Mouse (Mus musculus): ENCODE measurements around the gene Ppp1r32.

Gene Ppp1r32

DNA sequence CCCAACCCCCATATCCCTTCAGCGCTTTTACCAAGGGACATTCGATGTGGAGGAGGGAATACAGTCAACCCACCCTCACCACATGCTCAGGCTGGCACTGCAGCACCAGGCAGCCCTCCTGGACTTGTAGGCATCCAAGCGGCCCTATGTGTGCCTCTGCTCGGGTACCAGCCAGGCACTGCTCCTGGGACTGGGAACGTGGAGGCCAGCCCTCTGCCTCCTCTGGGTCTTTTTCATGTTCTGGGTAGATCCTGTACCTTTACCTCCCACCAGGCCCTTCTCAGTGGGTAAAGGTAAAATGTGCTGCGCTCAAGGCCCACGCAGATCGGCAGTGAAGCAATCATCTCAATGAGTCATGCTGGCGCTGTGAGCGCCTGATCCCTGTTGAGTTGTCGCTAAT is 22.8 kb downstream of the Ppp1r32 start:
- in situ Hi-C loops (cut with MboI, MseI) = no loop called here

DNA sequence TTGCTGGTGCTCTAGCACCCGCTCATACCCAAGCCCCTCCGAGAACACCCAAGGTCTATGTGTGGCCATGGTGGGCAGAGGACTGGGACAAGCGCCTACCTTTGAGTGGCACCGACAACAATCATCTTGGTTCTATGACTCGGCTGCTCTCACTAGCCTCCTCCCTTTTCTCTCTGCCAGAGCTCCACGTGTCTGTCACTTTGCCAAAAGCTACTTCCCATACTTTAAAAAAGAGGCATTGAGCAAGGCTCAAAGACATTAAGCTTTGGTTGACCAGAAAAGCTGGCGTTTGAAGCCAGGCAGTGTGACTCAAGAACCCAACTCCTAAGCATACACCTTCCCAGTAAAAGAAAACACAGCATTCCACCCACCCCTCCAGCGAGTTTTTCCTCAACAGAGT is 24.6 kb downstream of the Ppp1r32 start:
- in situ Hi-C loops (cut with MboI, MseI) = no loop called here

DNA sequence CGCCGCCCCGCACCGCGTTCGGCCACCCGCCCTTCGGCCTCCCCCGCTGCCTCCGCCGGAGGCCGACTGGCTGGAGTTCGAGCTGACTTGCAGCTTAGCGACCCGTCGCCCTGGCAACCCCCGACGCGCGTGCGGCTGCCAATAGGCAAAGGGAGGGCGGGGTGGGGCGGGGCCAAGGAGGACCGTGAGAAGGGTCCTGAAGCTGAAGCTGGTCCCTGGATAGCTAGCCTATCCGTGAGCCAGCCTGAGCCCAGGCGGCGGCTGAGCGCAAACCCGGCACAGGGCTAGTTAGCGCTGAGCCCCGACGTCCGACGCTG is 25.3 kb downstream of the Ppp1r32 start:
- in situ Hi-C loops (cut with MboI, MseI) = no loop called here

DNA sequence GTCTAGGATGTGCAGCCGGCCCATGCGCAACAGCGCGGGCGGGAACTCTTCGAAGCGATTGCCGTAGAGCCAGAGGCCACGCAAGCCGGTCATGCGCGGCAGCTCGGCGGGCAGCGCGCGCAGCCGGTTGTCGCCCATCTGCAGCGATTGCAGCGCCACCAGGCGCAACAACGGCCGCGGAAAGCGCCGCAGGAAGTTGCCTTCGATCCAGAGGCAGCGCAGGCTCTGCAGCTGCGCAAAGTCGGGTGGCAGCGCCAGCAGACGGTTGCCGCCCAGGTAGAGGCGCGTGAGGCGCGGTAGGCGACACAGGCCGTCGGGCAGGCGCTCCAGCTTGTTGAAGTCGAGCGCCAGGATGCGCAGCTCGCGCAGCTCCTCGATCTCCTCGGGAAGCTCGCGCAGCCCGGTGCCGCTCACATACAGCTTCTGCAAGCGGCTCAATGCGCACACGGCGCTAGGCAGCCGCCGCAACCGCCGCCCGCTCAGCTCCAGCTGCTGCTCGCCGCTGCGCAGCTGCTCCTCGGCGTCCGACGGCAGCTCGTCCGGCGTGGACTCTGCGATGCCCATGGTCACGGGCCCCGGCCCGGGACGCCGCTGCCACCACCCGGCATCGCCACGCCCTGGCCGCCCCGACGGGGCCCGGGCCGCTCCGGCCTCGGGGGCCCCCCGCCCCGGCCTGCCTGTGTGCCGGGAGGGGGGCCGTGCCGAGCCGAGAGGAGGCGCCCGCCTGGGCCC is 25.8 kb downstream of the Ppp1r32 start, which contains the start of gene Lrrc10b:
TSS of gene Lrrc10b (minus strand) at position 722 of the 732 bp plus-strand sequence.
- in situ Hi-C loops (cut with MboI, MseI) = no loop called here

DNA sequence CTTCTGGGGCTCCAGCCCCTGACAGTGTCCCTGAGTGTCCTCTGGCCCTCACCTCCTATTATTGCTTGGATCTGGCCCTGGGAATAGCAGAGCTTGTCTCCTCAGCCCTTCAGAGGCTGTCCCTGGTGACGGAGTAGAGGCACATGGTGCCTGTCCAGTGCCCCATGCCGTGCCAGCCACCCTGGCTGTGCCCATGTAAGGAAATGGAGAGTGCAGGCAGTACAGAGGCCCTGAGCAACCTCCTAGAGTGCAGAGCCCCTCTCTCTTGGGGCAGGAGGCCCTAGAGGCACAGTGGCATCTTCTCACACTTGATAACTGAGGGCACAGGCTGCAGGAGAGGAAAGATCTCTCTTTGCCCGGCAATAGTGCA is 27.3 kb downstream of the Ppp1r32 start:
- in situ Hi-C loops (cut with MboI, MseI) = no loop called here

DNA sequence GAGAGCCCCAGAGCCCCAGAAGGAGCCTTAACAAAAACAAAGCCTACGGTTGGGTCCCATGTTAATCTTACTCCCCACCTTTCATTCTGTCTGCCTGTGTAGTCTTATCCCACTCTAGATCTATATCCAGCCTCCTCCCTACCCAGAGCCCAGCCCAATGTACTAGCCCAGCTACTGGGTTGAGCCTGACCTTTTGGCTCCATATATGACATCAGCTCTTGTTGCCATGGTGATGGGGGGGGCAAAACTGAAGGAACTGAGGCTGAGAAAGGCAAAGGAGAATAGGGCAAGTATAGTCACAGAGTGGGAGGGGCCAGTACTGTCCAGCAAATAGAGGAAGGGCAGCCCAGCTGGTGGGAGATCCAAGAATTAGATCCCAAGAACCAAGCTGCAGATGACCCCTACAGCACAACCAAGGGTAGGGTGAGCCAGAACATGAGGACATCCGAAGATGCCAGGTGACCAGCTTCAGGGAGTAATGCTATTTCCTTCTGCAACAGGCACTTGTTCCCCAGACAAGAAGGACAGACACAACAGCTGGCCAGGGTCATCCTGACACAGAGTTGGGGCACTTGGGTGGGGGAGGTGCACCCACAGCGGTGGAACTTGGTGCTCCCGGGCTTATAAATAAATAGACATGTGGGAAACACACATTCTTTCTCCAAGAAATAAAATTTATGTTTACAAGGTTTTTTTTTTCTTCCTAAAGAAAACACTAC is 27.9 kb downstream of the Ppp1r32 start:
- in situ Hi-C loops (cut with MboI, MseI) = loop anchor here (5.0 kb wide), 1 partner anchor 32 kb away; no protein-coding TSS in a partner anchor

DNA sequence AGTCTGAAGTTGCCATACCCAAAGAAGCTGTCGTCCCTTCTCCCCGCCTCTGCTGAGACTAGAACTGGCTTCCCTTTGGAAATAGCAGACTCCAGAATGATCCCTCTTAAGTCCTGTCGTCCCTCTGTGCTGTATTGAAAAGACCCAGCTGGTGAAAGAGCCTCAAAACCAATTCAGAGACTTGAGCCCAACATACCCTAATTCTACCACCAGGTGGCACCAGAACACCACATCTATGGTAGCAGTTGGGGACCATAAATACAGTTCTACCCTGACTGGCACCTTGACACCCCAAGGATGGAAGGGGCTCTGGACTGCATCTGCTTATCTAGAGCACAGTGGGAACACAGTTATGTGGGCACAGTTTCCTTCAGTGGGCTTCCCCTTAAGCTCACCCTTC is 33.0 kb downstream of the Ppp1r32 start:
- in situ Hi-C loops (cut with MboI, MseI) = loop anchor here (5.0 kb wide), 1 partner anchor 38 kb away; no protein-coding TSS in a partner anchor

DNA sequence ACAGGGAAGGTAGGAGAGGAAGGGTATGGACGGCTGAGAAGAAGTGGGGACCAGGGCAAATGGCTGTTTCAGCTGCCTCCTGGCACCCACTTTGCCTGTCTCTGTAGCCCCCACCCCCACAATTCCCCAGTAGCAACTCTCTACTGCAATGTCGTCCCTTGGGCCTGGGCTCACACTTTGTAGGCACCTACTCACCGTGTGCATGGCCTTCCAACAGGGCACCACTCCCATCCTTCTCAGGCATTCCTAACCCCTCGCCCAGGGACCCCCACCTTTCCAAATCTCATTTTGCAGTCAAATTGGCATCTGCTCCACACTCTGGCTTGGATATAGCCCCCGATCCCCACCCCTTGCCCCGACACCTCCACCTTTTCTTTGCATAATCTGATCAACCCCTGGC is 33.5 kb downstream of the Ppp1r32 start:
- in situ Hi-C loops (cut with MboI, MseI) = no loop called here

DNA sequence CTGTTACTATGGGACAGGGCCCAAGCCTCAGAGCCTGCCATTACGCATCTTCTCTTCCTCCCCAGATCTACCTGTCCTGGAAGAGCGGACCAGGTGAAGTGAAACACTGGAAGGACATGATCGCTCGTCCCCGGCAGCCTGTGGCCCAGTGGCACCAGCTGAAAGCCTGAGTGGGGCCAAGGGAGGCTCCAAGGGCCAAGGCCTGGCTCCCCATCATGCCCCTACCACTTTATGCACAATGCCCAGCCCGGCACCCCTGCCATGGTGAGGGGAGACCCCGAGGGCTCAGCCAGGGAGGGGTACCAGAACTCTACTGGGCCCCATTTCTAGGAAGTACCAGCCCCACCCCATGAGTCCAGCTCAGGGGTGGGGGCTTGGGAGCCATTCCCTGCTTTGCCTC is 34.5 kb downstream of the Ppp1r32 start:
- in situ Hi-C loops (cut with MboI, MseI) = no loop called here

DNA sequence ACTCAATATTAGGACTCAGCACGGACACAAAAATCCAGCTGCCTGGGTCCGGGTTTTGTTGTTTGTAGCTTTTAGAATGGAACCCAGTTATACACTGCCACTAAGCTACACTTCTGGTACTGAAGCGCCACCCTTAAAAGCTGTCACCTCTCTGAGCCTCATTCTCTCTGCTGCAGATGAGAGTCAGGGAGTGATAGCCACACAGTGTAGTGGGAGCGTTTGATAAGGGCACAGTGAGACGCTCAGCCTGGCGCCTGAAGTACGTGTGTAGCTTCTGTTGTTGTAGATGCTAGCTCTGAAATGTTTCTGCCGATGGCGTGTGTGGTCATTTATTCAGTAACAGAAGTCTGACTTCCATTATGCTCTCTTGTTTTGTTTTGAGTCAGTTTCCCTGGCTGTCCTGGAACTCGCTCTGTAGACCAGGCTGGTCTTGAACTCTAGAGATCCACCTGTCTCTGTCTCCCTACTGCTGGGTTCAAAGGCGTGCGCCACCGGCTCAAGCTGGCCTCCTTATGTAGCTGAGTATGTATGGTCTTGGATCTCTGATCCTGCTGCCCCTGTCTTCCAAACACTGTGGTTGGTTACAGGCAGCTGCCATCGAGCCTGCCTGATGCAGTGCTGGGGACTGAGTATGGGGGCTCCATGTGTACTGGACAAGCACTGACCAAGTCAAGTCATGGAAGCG is 37.9 kb downstream of the Ppp1r32 start:
- in situ Hi-C loops (cut with MboI, MseI) = no loop called here

DNA sequence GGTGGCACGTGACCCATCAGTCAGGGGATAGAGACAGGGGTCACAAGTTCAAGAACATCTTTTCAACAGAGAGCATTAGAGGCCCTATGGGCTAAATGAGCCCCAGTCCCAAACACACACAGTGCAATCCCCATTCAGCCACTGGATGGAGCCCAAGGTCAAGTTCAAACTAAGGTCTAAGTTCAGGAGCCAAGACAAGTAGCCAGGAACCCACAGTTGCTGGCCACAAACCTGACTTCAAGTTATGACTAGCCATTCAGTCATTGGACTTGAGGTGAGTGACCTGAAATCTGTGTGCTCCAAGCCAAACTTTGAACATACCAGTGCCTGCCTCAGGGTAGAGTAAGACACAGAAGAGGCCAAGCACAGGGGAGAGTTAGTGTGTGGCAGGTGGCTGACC is 45.2 kb downstream of the Ppp1r32 start:
- in situ Hi-C loops (cut with MboI, MseI) = no loop called here

DNA sequence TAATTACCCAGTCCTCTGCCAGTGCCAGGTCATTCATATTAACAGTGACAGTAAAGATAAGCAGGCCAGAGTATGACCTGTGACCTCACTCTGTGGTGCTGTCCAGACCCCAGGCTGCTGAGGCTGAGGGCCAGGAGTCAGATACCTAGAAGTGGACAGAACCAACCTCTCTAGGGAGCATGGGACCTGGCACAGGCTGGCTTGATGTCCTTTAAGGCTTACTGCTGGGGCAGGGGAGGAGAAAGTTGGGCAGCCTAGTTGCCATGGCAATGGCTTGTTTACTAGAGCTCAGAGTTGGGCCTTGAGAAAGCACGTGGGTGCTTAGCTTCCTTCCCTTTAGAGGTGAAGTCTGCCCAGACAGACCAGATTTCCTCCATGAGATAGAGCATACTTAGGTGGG is 46.0 kb downstream of the Ppp1r32 start:
- in situ Hi-C loops (cut with MboI, MseI) = no loop called here

DNA sequence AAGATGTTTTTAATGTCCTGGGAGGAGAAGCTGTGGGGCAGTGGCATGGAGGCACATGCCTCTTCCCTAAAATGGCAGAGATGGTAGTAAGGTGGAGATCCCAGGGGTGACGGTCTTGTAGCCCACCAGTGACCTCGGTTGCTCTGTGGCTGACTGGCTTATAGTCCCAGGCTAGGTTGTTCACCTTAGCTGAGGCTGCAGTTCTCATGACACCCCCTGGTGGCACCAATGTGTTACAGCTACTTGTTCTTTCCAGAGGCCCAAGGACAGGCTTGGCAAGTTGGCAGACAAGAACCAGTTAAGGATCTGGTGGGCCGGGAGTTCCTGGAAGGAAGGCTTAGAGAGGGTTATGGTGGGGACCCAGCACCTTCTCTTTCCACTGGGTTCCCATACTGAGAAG is 46.8 kb downstream of the Ppp1r32 start:
- in situ Hi-C loops (cut with MboI, MseI) = no loop called here

DNA sequence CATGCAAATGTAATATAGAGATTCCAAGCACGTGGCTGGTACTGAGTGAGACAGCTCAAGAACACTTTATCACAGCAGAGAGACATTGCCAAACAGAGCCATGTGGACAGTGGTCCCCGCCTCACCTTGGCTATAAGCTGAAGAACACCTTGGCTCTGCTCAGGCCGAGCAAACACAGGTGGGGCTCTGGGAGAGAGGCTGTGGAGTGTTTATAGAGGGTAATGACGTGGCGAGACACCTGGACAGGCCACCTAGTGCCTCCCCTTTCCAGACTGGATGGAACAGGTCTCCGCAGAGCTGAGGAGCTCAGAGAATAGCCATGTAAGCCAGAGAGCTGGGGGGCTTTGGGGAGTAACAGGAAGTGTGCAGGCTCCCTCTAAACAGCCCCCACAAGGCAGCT is 47.8 kb downstream of the Ppp1r32 start:
- in situ Hi-C loops (cut with MboI, MseI) = loop anchor here (5.0 kb wide), 1 partner anchor 93 kb away; no protein-coding TSS in a partner anchor

DNA sequence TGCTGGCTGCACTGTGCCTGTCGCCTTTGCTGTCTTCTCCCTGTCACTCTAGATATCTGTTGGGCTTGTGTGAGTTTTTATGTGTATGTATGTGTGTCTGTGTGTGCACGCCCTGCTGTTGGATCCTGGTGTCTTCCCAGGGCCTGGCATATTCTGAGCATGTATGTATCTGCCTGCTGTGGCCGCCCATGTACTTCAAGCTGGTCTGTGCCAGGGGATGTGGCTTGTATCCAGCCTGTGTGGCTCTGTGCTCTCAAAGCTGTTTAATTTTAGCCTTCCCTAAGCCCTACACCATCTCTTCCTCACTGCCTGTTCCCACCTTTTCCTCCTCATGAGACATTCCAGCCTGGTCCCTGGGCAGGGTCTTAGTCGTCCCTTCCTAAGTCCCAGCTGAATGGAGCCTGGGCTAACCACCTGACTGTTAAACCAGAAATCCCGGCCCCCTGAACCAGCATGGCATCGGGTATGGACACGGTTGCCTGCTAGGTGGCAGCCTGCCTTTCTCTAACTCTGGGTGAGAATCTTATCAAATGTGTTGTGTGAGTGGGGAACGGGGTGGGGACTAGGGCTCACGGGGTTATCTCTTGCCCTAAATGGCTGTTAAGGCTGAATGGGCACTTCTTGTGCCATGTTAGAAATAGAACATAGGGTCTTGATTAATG is 48.7 kb downstream of the Ppp1r32 start:
- in situ Hi-C loops (cut with MboI, MseI) = loop anchor here (5.0 kb wide), 1 partner anchor 92 kb away; no protein-coding TSS in a partner anchor

DNA sequence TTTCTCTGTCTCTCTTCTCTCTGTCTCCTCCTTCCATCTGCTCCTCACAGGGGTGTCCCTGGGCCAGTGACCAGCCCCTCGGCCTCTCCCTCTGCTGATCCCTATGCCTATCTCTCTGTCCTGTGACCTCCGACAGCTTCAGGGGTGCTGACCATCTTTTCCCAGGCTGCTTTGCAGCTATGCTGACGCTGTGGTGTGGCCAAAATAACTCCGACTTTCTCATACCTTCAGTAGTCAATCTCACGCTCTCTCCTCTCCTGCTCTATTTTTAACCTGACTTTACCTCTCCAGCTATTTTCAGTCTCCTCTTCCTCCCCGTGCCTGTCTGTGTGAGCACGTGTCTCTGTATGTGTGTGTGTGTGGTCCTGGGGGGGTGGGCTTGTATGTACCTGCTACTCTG is 49.5 kb downstream of the Ppp1r32 start:
- in situ Hi-C loops (cut with MboI, MseI) = loop anchor here (5.0 kb wide), 1 partner anchor 91 kb away; no protein-coding TSS in a partner anchor

DNA sequence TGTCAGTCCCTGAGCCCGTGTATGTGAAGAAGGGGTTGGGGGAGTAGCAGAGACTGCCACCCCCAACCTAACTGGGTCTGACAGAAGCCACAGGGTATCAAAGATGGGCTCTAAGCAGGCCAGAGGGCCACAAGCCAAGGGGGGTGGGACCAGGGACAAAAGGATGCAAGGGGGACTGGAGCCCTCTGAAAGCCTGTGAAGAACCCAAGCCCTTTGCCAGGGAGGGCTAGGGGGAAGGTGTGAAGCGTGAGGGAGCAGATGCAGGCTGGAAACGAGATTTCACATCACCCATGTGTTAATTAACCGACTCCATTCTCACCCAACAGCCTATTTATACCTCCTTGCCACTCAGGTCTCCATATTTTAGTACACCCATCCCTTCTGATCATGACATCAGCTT is 50.9 kb downstream of the Ppp1r32 start:
- in situ Hi-C loops (cut with MboI, MseI) = loop anchor here (5.0 kb wide), 1 partner anchor 90 kb away; no protein-coding TSS in a partner anchor

DNA sequence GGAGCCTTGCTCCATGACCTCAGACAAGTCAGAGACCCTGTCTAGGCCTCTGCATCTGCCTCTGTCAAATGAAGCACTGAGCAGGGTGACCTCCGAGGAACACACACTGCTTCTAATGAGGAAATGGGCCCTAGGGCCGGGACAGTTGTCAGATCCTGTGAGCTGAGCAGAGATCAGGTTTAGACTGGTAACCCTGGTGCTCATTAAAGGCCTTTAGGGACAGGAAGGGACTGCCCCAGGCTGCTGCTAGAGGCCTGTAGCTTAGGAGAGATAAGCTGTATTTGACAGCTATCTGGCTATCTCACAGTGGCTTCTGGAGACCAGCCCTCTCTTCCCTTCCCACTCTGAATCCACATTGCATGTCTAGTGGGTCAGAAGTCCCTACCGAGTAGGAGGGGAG is 51.3 kb downstream of the Ppp1r32 start:
- in situ Hi-C loops (cut with MboI, MseI) = loop anchor here (5.0 kb wide), 1 partner anchor 89 kb away; no protein-coding TSS in a partner anchor

DNA sequence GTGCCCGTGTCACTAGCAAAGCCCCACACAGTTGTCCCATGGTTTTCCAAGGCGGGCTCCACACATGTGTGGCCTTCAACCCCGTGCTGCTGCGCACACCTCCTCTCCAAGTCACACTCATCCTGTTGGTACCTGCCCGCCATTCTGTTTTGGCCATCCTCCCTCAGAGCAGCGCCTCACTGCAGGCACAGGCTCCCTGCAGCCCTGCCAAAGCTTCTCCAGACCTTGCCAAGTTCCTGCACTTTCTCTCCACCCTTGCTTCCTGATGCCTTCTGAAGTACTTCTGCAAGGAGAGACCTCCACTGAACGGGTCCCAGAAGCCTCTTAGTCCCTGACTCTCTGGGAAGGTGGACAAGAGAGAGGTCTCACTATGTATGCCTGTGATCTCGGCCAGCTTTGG is 53.4 kb downstream of the Ppp1r32 start:
- in situ Hi-C loops (cut with MboI, MseI) = no loop called here

DNA sequence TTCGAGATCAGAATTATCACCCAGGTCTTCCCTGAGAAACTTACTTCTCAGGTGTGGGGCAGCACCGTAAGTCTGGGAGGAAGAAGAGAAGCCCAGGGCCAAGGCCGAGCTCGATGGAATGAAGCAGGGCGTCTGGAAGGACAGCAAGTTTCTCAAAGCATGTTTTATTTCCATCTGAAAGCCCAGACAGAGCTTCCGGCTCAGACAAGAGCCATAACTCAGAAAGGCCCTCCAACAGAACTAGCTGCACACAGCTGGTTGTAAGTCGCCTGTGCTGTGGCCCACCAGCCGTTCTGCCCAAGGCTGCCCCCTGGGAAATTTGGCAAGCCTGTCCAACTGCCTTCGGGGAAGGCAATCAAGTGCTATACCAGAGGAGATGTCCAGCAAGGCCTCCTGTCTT is 55.3 kb downstream of the Ppp1r32 start:
- in situ Hi-C loops (cut with MboI, MseI) = no loop called here

DNA sequence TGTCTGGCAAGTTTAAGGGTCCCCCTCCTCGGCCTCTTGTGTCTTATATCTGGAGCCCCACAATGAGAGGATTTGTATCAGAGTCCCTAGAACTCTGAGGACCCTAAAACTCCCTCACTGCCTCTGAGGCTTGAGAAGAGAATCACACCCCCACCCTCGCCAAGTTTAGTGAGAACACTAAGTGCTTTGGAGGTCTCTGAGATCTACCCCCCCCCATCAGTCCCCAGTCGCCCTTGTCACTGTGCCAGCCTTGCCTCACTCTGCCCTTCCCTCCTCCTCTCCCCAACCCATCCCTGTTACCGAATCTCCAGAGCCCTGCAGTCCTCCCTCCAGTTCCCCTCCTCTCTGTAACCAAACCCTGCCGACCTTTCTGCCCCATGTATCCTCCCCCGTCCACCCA is 55.9 kb downstream of the Ppp1r32 start:
- in situ Hi-C loops (cut with MboI, MseI) = no loop called here

DNA sequence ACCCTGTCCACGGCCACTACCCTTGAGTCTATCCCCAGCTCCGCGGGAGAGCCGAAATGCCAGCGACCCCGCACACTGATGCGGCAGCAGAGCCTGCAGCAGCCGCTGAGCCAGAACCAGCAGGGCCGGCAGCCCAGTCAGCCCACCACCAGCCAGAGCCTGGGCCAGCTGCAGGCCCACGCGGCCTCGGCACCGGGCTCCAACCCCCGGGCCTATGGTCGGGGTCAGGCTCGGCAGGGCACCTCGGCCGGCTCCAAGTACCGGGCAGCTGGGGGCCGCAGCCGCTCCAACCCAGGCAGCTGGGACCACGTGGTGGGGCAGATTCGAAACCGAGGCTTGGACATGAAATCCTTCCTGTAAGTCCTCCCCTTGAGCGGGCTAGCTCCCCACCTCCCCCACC is 56.4 kb downstream of the Ppp1r32 start:
- in situ Hi-C loops (cut with MboI, MseI) = no loop called here
